Mouse (Mus musculus) cerebellum, adult 2 months (tissue): ENCODE data around the gene Zc3h8. TPM values are rescaled to one million over a fixed set of nuclear protein-coding genes. Genes with fewer than 3 reads are reported as not detected.
A peak's percentile ranks its signal among the peaks of the same experiment; 100 is the strongest.

Source experiments
- DNase-seq, 2 experiments: peaks; one replicate each; pipeline ENCODE4 v3.0.0; 2021
- H3K27ac ChIP-seq: fragments of 200-500 bp; 2 replicates; pipeline ENCODE4 v1.5.1; 2012; ENCODE audit warnings: low read length, control low read depth, inconsistent platforms; ENCODE audit not compliant: insufficient read depth
- H3K27me3 ChIP-seq: fragments of 200-500 bp; 2 replicates; pipeline ENCODE4 v1.6.1; 2012; ENCODE audit warnings: inconsistent platforms, mild to moderate bottlenecking, low read length, moderate library complexity; ENCODE audit not compliant: control insufficient read depth, insufficient read depth
- H3K4me1 ChIP-seq: fragments of 200-500 bp; 2 replicates; pipeline ENCODE4 v1.6.1; 2011; ENCODE audit warnings: low read length; ENCODE audit not compliant: control insufficient read depth, insufficient read depth
- H3K4me3 ChIP-seq: fragments of 200-500 bp; replicated peaks from 2 replicates; pipeline ENCODE3; 2011; ENCODE audit warnings: mild to moderate bottlenecking, low read depth, low read length, control low read depth; ENCODE audit not compliant: insufficient read depth
- CTCF ChIP-seq: fragments of 200-500 bp; IDR thresholded peaks from 2 replicates; pipeline ENCODE4 v1.5.1; 2011; ENCODE audit warnings: low read depth, mild to moderate bottlenecking, control low read depth, low read length, moderate library complexity, borderline replicate concordance; ENCODE audit not compliant: insufficient read depth
- POLR2A ChIP-seq: fragments of 200-500 bp; IDR thresholded peaks from 2 replicates; pipeline ENCODE4 v1.6.1; 2011; ENCODE audit warnings: low read length, control low read depth, borderline replicate concordance; ENCODE audit not compliant: insufficient read depth
- WGBS: fragments of 180-500 bp; shearing (Covaris S2); methylation state at CpG from one replicate; pipeline ENCODE4 v1.1.7; 2018; 5-methylcytosine and 5-hydroxymethylcytosine counted together
- polyA plus RNA-seq: library from polyadenylated mRNA; depleted of rRNA; stranded (reverse); fragments of >200 nt; gene quantifications from 2 replicates; pipeline ENCODE4 v1.2.3, GENCODE M21; 2012

The Zc3h8 gene
- polyA plus RNA-seq, 1 experiment, result 7.3 TPM

- Histone ChIP-seq H3K4me1 (no peaks in the 10 kb centered on the region), H3K27me3 (no peaks in the 10 kb centered on the region), H3K27ac (no peak overlapping the region), H3K4me3 (no peak overlapping the region)
- 76% methylated on average over 3 of the region's 3 CpGs for WGBS
- TF ChIP-seq CTCF (no peak), POLR2A (no peak)
- DNase-seq, result no peak
Observed at GRCm38 (mm10) chr2:128928446-128928845, 15.4 kb downstream of the Zc3h8 start.

GRCm38 (mm10) chr2:128924799-128925198 lies 19.1 kb downstream of the Zc3h8 start:
- WGBS, result 91% methylated on average over 4 of the region's 4 CpGs
- DNase-seq, result no peak
- Histone ChIP-seq H3K4me3 (no peak overlapping the region), H3K27ac (no peak overlapping the region), H3K27me3 (no peaks in the 10 kb centered on the region), H3K4me1 (no peaks in the 10 kb centered on the region)
- TF ChIP-seq POLR2A (no peak), CTCF (no peak)

GRCm38 (mm10) chr2:128916528-128916927 lies 27.3 kb downstream of the Zc3h8 start:
- no peak for DNase-seq
- TF ChIP-seq CTCF, result no peak
- no peak for TF ChIP-seq POLR2A
- H3K27ac ChIP-seq, result no peak overlapping the region
- no peak overlapping the region for H3K4me3 ChIP-seq
- 72% methylated on average over 3 of the region's 3 CpGs for WGBS
- H3K27me3 ChIP-seq, result no peaks in the 10 kb centered on the region
- H3K4me1 ChIP-seq, result no peaks in the 10 kb centered on the region

- no peak for DNase-seq
- H3K27me3 ChIP-seq, result no peaks in the 10 kb centered on the region
- no peak for TF ChIP-seq CTCF
- no peak for TF ChIP-seq POLR2A
- no peak overlapping the region for H3K27ac ChIP-seq
- H3K4me3 ChIP-seq, result no peak overlapping the region
- 82% methylated on average over 4 of the region's 4 CpGs for WGBS
- no peaks in the 10 kb centered on the region for H3K4me1 ChIP-seq
Observed at GRCm38 (mm10) chr2:128914978-128915377, 28.9 kb downstream of the Zc3h8 start.

GRCm38 (mm10) chr2:128903661-128904060 lies 40.2 kb downstream of the Zc3h8 start:
- 88% methylated on average over 3 of the region's 3 CpGs for WGBS
- Histone ChIP-seq H3K4me1 (peaks cover 4% of the 10 kb centered on the region), H3K27me3 (no peaks in the 10 kb centered on the region), H3K27ac (no peak overlapping the region), H3K4me3 (no peak overlapping the region)
- TF ChIP-seq POLR2A (no peak), CTCF (no peak)
- no peak for DNase-seq

- Histone ChIP-seq H3K27ac (no peak overlapping the region), H3K4me1 (peaks cover 4% of the 10 kb centered on the region), H3K27me3 (no peaks in the 10 kb centered on the region), H3K4me3 (no peak overlapping the region)
- WGBS, result 82% methylated on average over 6 of the region's 6 CpGs
- DNase-seq, result no peak
- no peak for TF ChIP-seq CTCF
- no peak for TF ChIP-seq POLR2A
Observed at GRCm38 (mm10) chr2:128902843-128903242, 41.0 kb downstream of the Zc3h8 start.

- Histone ChIP-seq H3K27me3 (no peaks in the 10 kb centered on the region; the same call in 1 of the 2 replicates), H3K4me1 (peaks cover 4% of the 10 kb centered on the region; the same call in 1 of the 2 replicates), H3K4me3 (peak overlapping the region; percentile 52), H3K27ac (no peak overlapping the region)
- peak; percentile 53 to 58 for DNase-seq
- TF ChIP-seq POLR2A, result no peak
- TF ChIP-seq CTCF, result no peak
- WGBS, result 2% methylated on average over 36 of the region's 37 CpGs
Observed at GRCm38 (mm10) chr2:128892180-128892721, 51.6 kb downstream of the Zc3h8 start.

GRCm38 (mm10) chr2:128890661-128891335 lies 53.1 kb downstream of the Zc3h8 start:
- TF ChIP-seq POLR2A (no peak), CTCF (peak; percentile 14; the same call in 1 of the 2 replicates)
- peaks cover 4% of the 10 kb centered on the region; the same call in 1 of the 2 replicates for H3K4me1 ChIP-seq
- WGBS, result 67% methylated on average over 4 of the region's 4 CpGs
- H3K27me3 ChIP-seq, result no peaks in the 10 kb centered on the region; the same call in 1 of the 2 replicates
- H3K4me3 ChIP-seq, result no peak overlapping the region
- no peak overlapping the region for H3K27ac ChIP-seq
- no peak for DNase-seq
